Mouse (Mus musculus) neural tube, embryonic 13.5 days (tissue): Measurements from ENCODE around the gene Atp5j2. TPM values are rescaled to one million over a fixed set of nuclear protein-coding genes. Genes with fewer than 3 reads are reported as not detected.

Experiments
- ATAC-seq: fragments of 200-750 bp; cut with Nextera tagmentation; 2 replicates; pipeline ENCODE4 v1.8.0; 2017; ENCODE audit warnings: low read depth, mild to moderate bottlenecking, moderate TSS enrichment, moderate library complexity
- H3K27ac ChIP-seq: fragments of 300-500 bp; sonication (generic); replicated peaks from 2 replicates; pipeline ENCODE4 v1.5.1; 2015; ENCODE audit warnings: moderate library complexity, mild to moderate bottlenecking, inconsistent platforms
- H3K27me3 ChIP-seq: fragments of 300-500 bp; sonication (generic); 2 replicates; pipeline ENCODE4 v1.6.1; 2015; ENCODE audit warnings: mild to moderate bottlenecking, inconsistent platforms
- H3K36me3 ChIP-seq: fragments of 300-500 bp; sonication (generic); 2 replicates; pipeline ENCODE4 v1.6.1; 2015; ENCODE audit warnings: mild to moderate bottlenecking, inconsistent platforms
- H3K4me1 ChIP-seq: fragments of 300-500 bp; sonication (generic); replicated peaks from 2 replicates; pipeline ENCODE4 v1.6.1; 2015; ENCODE audit warnings: inconsistent platforms
- H3K4me2 ChIP-seq: fragments of 300-500 bp; sonication (generic); 2 replicates; pipeline ENCODE4 v1.6.1; 2015; ENCODE audit warnings: inconsistent platforms, mild to moderate bottlenecking, moderate library complexity
- H3K4me3 ChIP-seq: fragments of 300-500 bp; sonication (generic); 2 replicates; pipeline ENCODE4 v1.5.1; 2015; ENCODE audit warnings: mild to moderate bottlenecking, inconsistent platforms
- H3K9ac ChIP-seq: fragments of 300-500 bp; sonication (generic); 2 replicates; pipeline ENCODE4 v1.6.1; 2015; ENCODE audit warnings: moderate library complexity, mild to moderate bottlenecking, inconsistent platforms
- H3K9me3 ChIP-seq: fragments of 300-500 bp; sonication (generic); 2 replicates; pipeline ENCODE4 v1.6.1; 2016; ENCODE audit warnings: inconsistent platforms
- WGBS: fragments of 180-500 bp; shearing (Covaris S2); methylation state at CpG from one replicate; pipeline ENCODE4 v1.1.7; 2015; 5-methylcytosine and 5-hydroxymethylcytosine counted together
- polyA plus RNA-seq: library from polyadenylated mRNA; unstranded; fragments of >200 nt; fragmentation: Nextera tagmentation; extraction: Ambion mirVana; gene quantifications from 2 replicates; pipeline ENCODE4 v1.2.1, GENCODE M21; 2015

Atp5j2 gene
- polyA plus RNA-seq, 1 experiment from 2014 or later: 785 TPM

GRCm38 (mm10) chr5:145190875-145191798, 725 bp downstream of the Atp5j2 start:
- peak; percentile 88 for ATAC-seq
- Histone ChIP-seq H3K9ac (peak overlapping the region; percentile 91), H3K4me1 (peaks cover 22% of the 10 kb centered on the region), H3K9me3 (no peaks in the 10 kb centered on the region), H3K4me3 (peak overlapping the region; percentile 73), H3K27me3 (no peaks in the 10 kb centered on the region), H3K36me3 (peaks cover 50% of the 10 kb centered on the region), H3K4me2 (peak overlapping the region; percentile 68), H3K27ac (peak overlapping the region; percentile 91)
- WGBS: under 1% methylated on average over 41 of the region's 41 CpGs

- Histone ChIP-seq H3K4me2 (peak overlapping the region; percentile 68), H3K9me3 (no peaks in the 10 kb centered on the region), H3K9ac (peak overlapping the region; percentile 91), H3K36me3 (peaks cover 50% of the 10 kb centered on the region), H3K4me3 (peak overlapping the region; percentile 73), H3K4me1 (peaks cover 22% of the 10 kb centered on the region), H3K27me3 (no peaks in the 10 kb centered on the region), H3K27ac (no peak overlapping the region; the same call in 1 of the 2 replicates)
- no peak for ATAC-seq
- 63% methylated on average over 5 of the region's 5 CpGs for WGBS
Measured at GRCm38 (mm10) chr5:145190373-145190772, 1.5 kb downstream of the Atp5j2 start.

- no peak overlapping the region for H3K27ac ChIP-seq
- H3K4me1 ChIP-seq: peaks cover 22% of the 10 kb centered on the region
- ATAC-seq: no peak
- H3K9ac ChIP-seq: no peak overlapping the region
- no peaks in the 10 kb centered on the region for H3K9me3 ChIP-seq
- H3K27me3 ChIP-seq: no peaks in the 10 kb centered on the region
- peak overlapping the region; percentile 68 for H3K4me2 ChIP-seq
- WGBS: 93% methylated on average over 6 of the region's 6 CpGs
- H3K4me3 ChIP-seq: no peak overlapping the region
- peaks cover 49% of the 10 kb centered on the region for H3K36me3 ChIP-seq
Measured at GRCm38 (mm10) chr5:145189416-145189815, 2.4 kb downstream of the Atp5j2 start.

GRCm38 (mm10) chr5:145185244-145185643, 6.6 kb downstream of the Atp5j2 start:
- no peak for ATAC-seq
- Histone ChIP-seq H3K4me1 (peaks cover 10% of the 10 kb centered on the region), H3K27ac (no peak overlapping the region), H3K4me2 (no peak overlapping the region), H3K9ac (no peak overlapping the region), H3K9me3 (no peaks in the 10 kb centered on the region), H3K4me3 (no peak overlapping the region), H3K27me3 (no peaks in the 10 kb centered on the region), H3K36me3 (peaks cover 80% of the 10 kb centered on the region)
- 89% methylated on average over 2 of the region's 2 CpGs for WGBS

GRCm38 (mm10) chr5:145178461-145178980, 13.3 kb downstream of the Atp5j2 start:
- H3K4me3 ChIP-seq: no peak overlapping the region
- no peak for ATAC-seq

GRCm38 (mm10) chr5:145167306-145167661, 24.6 kb downstream of the Atp5j2 start:
- Histone ChIP-seq H3K27ac (peak overlapping the region; percentile 83), H3K36me3 (peaks cover 51% of the 10 kb centered on the region), H3K4me3 (peak overlapping the region; percentile 95), H3K9me3 (no peaks in the 10 kb centered on the region), H3K9ac (peak overlapping the region; percentile 92), H3K27me3 (no peaks in the 10 kb centered on the region), H3K4me2 (peak overlapping the region; percentile 96), H3K4me1 (peaks cover 39% of the 10 kb centered on the region)
- peak; percentile 64 for ATAC-seq
- under 1% methylated on average over 28 of the region's 28 CpGs for WGBS

More at GRCm38 (mm10) chr5:145178461-145178980, 13.3 kb downstream of the Atp5j2 start:
- Histone ChIP-seq H3K36me3 (peaks cover 99% of the 10 kb centered on the region), H3K4me2 (no peak overlapping the region), H3K9ac (no peak overlapping the region), H3K9me3 (no peaks in the 10 kb centered on the region), H3K27me3 (no peaks in the 10 kb centered on the region), H3K4me1 (no peaks in the 10 kb centered on the region), H3K27ac (no peak overlapping the region)
- WGBS: 89% methylated on average over 18 of the region's 18 CpGs

- WGBS: under 1% methylated on average over 51 of the region's 51 CpGs
- Histone ChIP-seq H3K27me3 (no peaks in the 10 kb centered on the region), H3K4me2 (peak within 1 kb of the TSS; percentile 96), H3K9ac (peak within 1 kb of the TSS; percentile 92), H3K4me3 (peak within 1 kb of the TSS; percentile 95), H3K36me3 (peaks cover 50% of the 10 kb centered on the region), H3K27ac (peak within 1 kb of the TSS; percentile 83), H3K4me1 (peaks cover 39% of the 10 kb centered on the region), H3K9me3 (no peaks in the 10 kb centered on the region)
- ATAC-seq: peak; percentile 95
Measured at GRCm38 (mm10) chr5:145166536-145167305, 25.1 kb downstream of the Atp5j2 start, which contains the start of the genes Ptcd1 and Cpsf4. Ptcd1 (minus strand) TSS chr5:145167108. Cpsf4 (plus strand) TSS chr5:145167213.

GRCm38 (mm10) chr5:145165184-145165583, 26.7 kb downstream of the Atp5j2 start:
- Histone ChIP-seq H3K9me3 (no peaks in the 10 kb centered on the region), H3K27ac (no peak overlapping the region), H3K36me3 (peaks cover 50% of the 10 kb centered on the region), H3K4me3 (no peak overlapping the region), H3K4me1 (peaks cover 39% of the 10 kb centered on the region), H3K9ac (no peak overlapping the region), H3K4me2 (no peak overlapping the region), H3K27me3 (no peaks in the 10 kb centered on the region)
- ATAC-seq: no peak
- 91% methylated on average over 15 of the region's 15 CpGs for WGBS

- H3K27me3 ChIP-seq: no peaks in the 10 kb centered on the region
- no peak overlapping the region for H3K9ac ChIP-seq
- H3K27ac ChIP-seq: no peak overlapping the region
- ATAC-seq: no peak
- H3K4me3 ChIP-seq: no peak overlapping the region
- H3K9me3 ChIP-seq: no peaks in the 10 kb centered on the region
- 73% methylated on average over 3 of the region's 3 CpGs for WGBS
- no peak overlapping the region for H3K4me2 ChIP-seq
- H3K4me1 ChIP-seq: peaks cover 39% of the 10 kb centered on the region
- peaks cover 52% of the 10 kb centered on the region for H3K36me3 ChIP-seq
Measured at GRCm38 (mm10) chr5:145164710-145165109, 27.2 kb downstream of the Atp5j2 start.

GRCm38 (mm10) chr5:145161361-145161760, 30.5 kb downstream of the Atp5j2 start:
- 96% methylated on average over 14 of the region's 14 CpGs for WGBS
- H3K27ac ChIP-seq: no peak overlapping the region

GRCm38 (mm10) chr5:145152690-145153089, 39.2 kb downstream of the Atp5j2 start:
- Histone ChIP-seq H3K9me3 (no peaks in the 10 kb centered on the region), H3K4me1 (no peaks in the 10 kb centered on the region), H3K36me3 (peaks cover 93% of the 10 kb centered on the region), H3K4me3 (no peak overlapping the region), H3K4me2 (no peak overlapping the region), H3K27me3 (no peaks in the 10 kb centered on the region), H3K9ac (no peak overlapping the region), H3K27ac (no peak overlapping the region)
- 96% methylated on average over 5 of the region's 5 CpGs for WGBS
- ATAC-seq: no peak

More at GRCm38 (mm10) chr5:145161361-145161760, 30.5 kb downstream of the Atp5j2 start:
- peaks cover 80% of the 10 kb centered on the region for H3K36me3 ChIP-seq
- H3K4me1 ChIP-seq: peaks cover 24% of the 10 kb centered on the region
- no peak for ATAC-seq
- H3K9me3 ChIP-seq: no peaks in the 10 kb centered on the region
- H3K9ac ChIP-seq: no peak overlapping the region
- no peak overlapping the region for H3K4me3 ChIP-seq
- H3K27me3 ChIP-seq: no peaks in the 10 kb centered on the region
- no peak overlapping the region for H3K4me2 ChIP-seq

- Histone ChIP-seq H3K9me3 (no peaks in the 10 kb centered on the region), H3K36me3 (peaks cover 99% of the 10 kb centered on the region), H3K4me1 (no peaks in the 10 kb centered on the region), H3K27me3 (no peaks in the 10 kb centered on the region), H3K4me2 (no peak overlapping the region), H3K27ac (no peak overlapping the region), H3K4me3 (no peak overlapping the region), H3K9ac (no peak overlapping the region)
- ATAC-seq: no peak
- 87% methylated on average over 6 of the region's 6 CpGs for WGBS
Measured at GRCm38 (mm10) chr5:145149294-145149693, 42.6 kb downstream of the Atp5j2 start.
